Mouse (Mus musculus) small intestine, adult 2 months (tissue): ENCODE results near the gene Tbc1d5. TPM values are rescaled to one million over a fixed set of nuclear protein-coding genes. Genes with fewer than 3 reads are reported as not detected.

Experiments used
- H3K27ac ChIP-seq: fragments of 200-500 bp; 2 replicates; pipeline ENCODE4 v1.5.1; 2012; ENCODE audit warnings: low read depth, low read length, control low read depth, inconsistent platforms; ENCODE audit not compliant: insufficient read depth
- H3K27me3 ChIP-seq: fragments of 200-500 bp; 2 replicates; pipeline ENCODE4 v1.6.1; 2012; ENCODE audit warnings: mild to moderate bottlenecking, moderate library complexity, low read length, inconsistent platforms; ENCODE audit not compliant: control insufficient read depth, insufficient read depth
- H3K36me3 ChIP-seq: fragments of 200-500 bp; 2 replicates; pipeline ENCODE4 v1.6.1; 2012; ENCODE audit warnings: mild to moderate bottlenecking, low read length, control low read depth, inconsistent platforms; ENCODE audit not compliant: control insufficient read depth, insufficient read depth
- H3K4me1 ChIP-seq: fragments of 200-500 bp; 2 replicates; pipeline ENCODE4 v1.6.1; 2012; ENCODE audit warnings: low read length, inconsistent platforms, mixed read lengths; ENCODE audit not compliant: control insufficient read depth, insufficient read depth, insufficient read length
- H3K4me3 ChIP-seq: fragments of 200-500 bp; 2 replicates; pipeline ENCODE4 v1.5.1; 2012; ENCODE audit warnings: low read depth, mild to moderate bottlenecking, control low read depth, inconsistent platforms, low read length, moderate library complexity
- CTCF ChIP-seq: fragments of 200-500 bp; IDR thresholded peaks from 2 replicates; pipeline ENCODE4 v1.5.1; 2012; ENCODE audit warnings: low read depth, mild to moderate bottlenecking, control low read depth, inconsistent platforms, low read length, moderate library complexity, mixed read lengths; ENCODE audit not compliant: insufficient replicate concordance, insufficient read length; ENCODE audit errors: extremely low read depth
- POLR2A ChIP-seq: fragments of 200-500 bp; IDR thresholded peaks from 2 replicates; pipeline ENCODE4 v1.6.1; 2012; ENCODE audit warnings: low read depth, mild to moderate bottlenecking, control low read depth, inconsistent platforms, low read length, moderate library complexity
- WGBS: fragments of 180-500 bp; shearing (Covaris S2); methylation state at CpG from one replicate; pipeline ENCODE4 v1.1.7; 2018; 5-methylcytosine and 5-hydroxymethylcytosine counted together
- polyA plus RNA-seq: library from polyadenylated mRNA; depleted of rRNA; stranded (reverse); fragments of >200 nt; gene quantifications from 2 replicates; pipeline ENCODE4 v1.2.3, GENCODE M21; 2012

The Tbc1d5 gene
- polyA plus RNA-seq, 1 experiment, result 6.1 TPM

DNA sequence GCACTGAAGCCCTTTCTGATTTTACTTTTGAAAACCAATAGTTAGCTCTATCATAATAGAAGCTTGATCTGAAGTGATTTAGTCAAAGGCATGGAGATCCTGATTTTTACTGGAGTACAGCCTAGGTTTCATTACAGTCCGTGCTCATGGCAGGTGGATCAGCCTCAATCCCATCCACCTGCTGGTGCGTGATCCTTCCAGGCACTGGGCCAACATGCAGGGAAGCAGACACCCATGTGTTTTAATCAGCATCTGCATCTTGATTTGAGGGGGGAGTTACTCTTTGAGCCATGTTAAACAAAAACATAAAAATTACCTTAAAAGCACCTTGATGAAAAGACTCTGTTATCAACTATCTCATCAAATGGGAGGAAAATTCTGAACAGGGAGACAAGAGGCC lies 16.4 kb upstream of the Tbc1d5 start:
- Histone ChIP-seq H3K27me3 (no peaks in the 10 kb centered on the region), H3K4me1 (no peaks in the 10 kb centered on the region), H3K27ac (no peak overlapping the region), H3K36me3 (no peaks in the 10 kb centered on the region), H3K4me3 (no peak overlapping the region)
- no peak for TF ChIP-seq CTCF
- no peak for TF ChIP-seq POLR2A
- 32% methylated on average over 2 of the region's 2 CpGs for WGBS

DNA sequence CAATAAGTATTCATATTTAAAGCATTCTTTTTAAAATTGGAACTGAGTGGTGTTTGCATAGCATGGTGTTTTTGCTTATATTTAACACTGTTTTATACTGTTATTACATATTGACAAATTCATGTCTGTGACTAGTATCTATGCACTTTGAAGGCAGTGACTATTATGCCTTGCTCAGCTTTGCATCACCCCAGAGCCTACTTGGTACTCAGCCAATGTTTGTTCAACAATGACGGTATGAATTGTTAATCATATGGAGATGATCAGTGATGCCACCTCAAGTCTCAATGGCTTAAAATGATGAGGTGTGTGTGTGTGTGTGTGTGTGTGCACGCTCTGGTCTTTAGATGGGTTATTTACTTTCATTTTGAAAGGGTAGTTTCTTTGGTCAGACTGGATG lies 15.6 kb upstream of the Tbc1d5 start:
- Histone ChIP-seq H3K4me1 (no peaks in the 10 kb centered on the region), H3K36me3 (no peaks in the 10 kb centered on the region), H3K27me3 (no peaks in the 10 kb centered on the region), H3K4me3 (no peak overlapping the region), H3K27ac (no peak overlapping the region)
- TF ChIP-seq POLR2A (no peak), CTCF (no peak)
- WGBS, result 47% methylated on average over 2 of the region's 2 CpGs

DNA sequence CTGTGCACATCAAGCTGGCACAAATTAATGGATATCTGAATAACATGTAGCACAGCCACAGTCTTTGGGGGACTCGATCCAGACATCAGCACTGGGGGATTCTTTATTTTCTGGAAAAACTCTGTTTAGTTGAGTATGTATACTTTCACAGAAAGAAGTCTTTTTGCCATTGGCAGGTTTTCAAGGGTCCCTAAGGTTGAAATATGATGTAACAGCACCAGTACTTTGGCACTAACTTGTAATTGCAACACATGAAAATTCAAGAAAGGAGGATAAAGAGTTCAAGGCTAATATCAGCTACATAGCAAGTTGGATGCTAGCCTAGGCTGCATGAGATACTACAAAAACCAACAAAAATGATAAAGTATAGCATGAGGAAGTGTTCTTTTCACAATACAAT lies 12.2 kb upstream of the Tbc1d5 start:
- H3K4me3 ChIP-seq, result no peak overlapping the region
- TF ChIP-seq POLR2A (no peak), CTCF (no peak)
- H3K4me1 ChIP-seq, result no peaks in the 10 kb centered on the region
- H3K36me3 ChIP-seq, result no peaks in the 10 kb centered on the region
- H3K27me3 ChIP-seq, result no peaks in the 10 kb centered on the region
- WGBS, result 91% methylated on average over 1 of the region's 1 CpGs
- no peak overlapping the region for H3K27ac ChIP-seq

DNA sequence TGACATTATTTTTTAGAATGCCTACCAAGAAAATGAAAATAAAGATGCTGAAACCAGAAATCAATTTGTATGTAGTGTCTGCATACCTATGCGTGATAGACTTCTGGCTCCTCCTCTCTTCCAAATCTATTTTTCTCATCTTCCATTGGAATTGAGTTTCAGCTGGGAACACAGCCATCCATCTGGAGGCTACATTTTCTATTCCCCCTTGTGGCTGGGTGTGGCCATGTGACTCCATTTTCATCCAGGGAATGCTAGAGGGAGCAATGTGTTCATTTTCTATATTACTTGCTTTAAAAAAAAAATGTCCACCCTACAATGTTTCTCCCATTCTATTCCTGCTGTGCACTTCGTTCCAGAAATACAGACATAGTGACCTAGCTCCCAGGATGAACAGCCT lies 3.6 kb upstream of the Tbc1d5 start:
- Histone ChIP-seq H3K4me1 (peaks cover 2% of the 10 kb centered on the region; the same call in 1 of the 2 replicates), H3K4me3 (no peak overlapping the region)

DNA sequence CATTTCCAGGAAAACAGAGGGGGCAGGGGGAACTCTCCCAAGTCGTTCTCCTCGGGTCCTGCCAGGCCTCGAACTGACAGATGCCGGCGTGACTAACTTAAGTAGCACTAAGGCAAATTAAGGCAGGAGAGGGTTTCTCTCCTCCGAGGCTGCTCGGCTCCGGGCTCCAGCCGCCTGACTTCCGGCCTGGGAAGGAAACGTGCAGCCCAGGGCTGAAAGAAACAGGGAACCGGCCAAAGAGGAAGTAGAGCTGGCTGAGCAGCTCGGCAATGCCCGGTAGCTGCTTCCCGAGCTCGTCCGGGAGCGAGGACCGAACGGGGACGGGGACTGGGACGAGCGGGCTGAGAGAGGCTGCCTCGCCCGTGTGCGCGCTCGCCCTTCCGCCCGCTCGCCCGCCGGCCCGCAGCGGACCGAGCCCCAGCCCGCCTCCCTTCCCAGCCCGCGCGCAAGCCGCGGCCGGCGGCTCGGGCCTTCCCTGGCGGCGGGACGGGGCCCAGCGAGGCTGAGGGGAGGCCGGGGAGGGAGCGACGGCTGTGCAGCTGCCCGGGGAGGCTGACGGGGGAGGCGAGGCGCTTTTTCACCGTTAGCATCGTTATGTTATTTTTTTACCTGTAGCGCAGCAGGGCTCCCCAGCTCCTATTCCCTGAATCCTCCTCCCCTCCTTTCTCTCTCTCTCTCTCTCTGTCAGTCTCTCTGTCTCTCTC lies 509 bp downstream of the Tbc1d5 start:
- under 1% methylated on average over 59 of the region's 59 CpGs for WGBS
- H3K27ac ChIP-seq, result peak overlapping the region; percentile 92
- no peaks in the 10 kb centered on the region for H3K27me3 ChIP-seq

More for the DNA sequence above, 3.6 kb upstream of the Tbc1d5 start:
- H3K36me3 ChIP-seq, result no peaks in the 10 kb centered on the region
- no peak overlapping the region for H3K27ac ChIP-seq
- WGBS, result 71% methylated on average over 2 of the region's 2 CpGs
- TF ChIP-seq CTCF, result no peak
- no peaks in the 10 kb centered on the region for H3K27me3 ChIP-seq

DNA sequence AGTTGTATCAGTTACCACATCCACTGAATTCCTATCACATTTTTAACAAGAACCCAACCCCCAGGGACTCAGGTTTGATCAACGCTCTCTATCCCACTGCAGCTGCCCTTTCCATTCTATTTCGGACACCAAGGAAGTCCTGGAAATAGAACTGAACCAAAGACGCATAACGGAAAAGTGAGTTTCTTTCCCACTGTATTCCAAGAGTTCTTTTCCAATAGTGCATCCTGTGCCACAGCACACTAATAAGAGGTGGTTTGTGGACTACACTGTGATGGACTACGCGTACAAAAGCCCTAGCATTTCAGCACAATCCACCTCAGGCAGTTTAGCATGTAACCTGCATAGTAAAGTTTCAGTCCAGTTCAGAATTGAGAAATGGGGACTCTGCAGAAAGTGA lies 1.2 kb downstream of the Tbc1d5 start:
- H3K4me3 ChIP-seq, result no peak overlapping the region
- H3K27ac ChIP-seq, result peak overlapping the region; percentile 92
- TF ChIP-seq POLR2A (no peak), CTCF (no peak)

More for the DNA sequence above, 509 bp downstream of the Tbc1d5 start:
- Histone ChIP-seq H3K4me3 (peak overlapping the region; percentile 74), H3K36me3 (no peaks in the 10 kb centered on the region), H3K4me1 (peaks cover 2% of the 10 kb centered on the region; the same call in 1 of the 2 replicates)
- TF ChIP-seq POLR2A, result peak; percentile 80
- TF ChIP-seq CTCF, result no peak

DNA sequence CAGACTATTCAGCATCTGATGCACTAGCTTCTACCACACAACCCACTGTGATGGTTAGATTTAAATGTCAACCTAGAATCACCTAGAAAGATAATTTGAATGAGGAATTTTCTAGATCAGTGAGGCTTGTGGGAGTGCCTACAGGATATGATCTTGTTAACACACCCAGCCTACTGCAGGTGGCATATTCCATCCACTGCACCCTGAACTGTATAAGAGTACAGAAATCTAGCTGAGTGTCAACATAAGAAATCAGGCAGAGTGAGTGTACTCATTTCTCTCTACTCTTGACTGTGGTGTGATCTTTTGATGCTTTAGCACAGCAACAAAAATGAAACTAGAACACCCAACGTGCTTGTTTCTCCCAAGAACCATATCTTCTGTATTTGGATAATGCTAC lies 6.8 kb downstream of the Tbc1d5 start:
- peak overlapping the region; percentile 69; the same call in 1 of the 2 replicates for H3K27ac ChIP-seq
- peaks cover 3% of the 10 kb centered on the region; the same call in 1 of the 2 replicates for H3K4me1 ChIP-seq
- H3K4me3 ChIP-seq, result no peak overlapping the region
- no peaks in the 10 kb centered on the region for H3K36me3 ChIP-seq
- WGBS, result 23% methylated on average over 1 of the region's 1 CpGs
- no peak for TF ChIP-seq CTCF
- TF ChIP-seq POLR2A, result no peak
- no peaks in the 10 kb centered on the region for H3K27me3 ChIP-seq

More for the DNA sequence above, 1.2 kb downstream of the Tbc1d5 start:
- WGBS, result 13% methylated on average over 6 of the region's 6 CpGs
- no peaks in the 10 kb centered on the region for H3K27me3 ChIP-seq
- H3K4me1 ChIP-seq, result peaks cover 2% of the 10 kb centered on the region; the same call in 1 of the 2 replicates
- H3K36me3 ChIP-seq, result no peaks in the 10 kb centered on the region
